Mouse (Mus musculus): ENCODE data around the gene Notch3. TPM values are rescaled to one million over a fixed set of nuclear protein-coding genes. Genes with fewer than 3 reads are reported as not detected.

Notch3 gene
- polyA plus RNA-seq (2012; ENCODE audit: low replicate concordance), result 1.2 and 4.5 TPM in 2 replicates

GRCm38 (mm10) chr17:32166687-32167086, at the start of gene Notch3:
Notch3 (minus strand) TSS chr17:32166852.

GRCm38 (mm10) chr17:32188863-32189636, 22.4 kb upstream of the Notch3 start, which contains the start of gene Ephx3:
Ephx3 (minus strand) TSS chr17:32189549.

Other genes with a start within 250 kb of the Notch3 start
- gene Rrp1b, start 130.8 kb downstream of the Notch3 start, polyA plus RNA-seq (2012; ENCODE audit: low replicate concordance), result 60.2 and 143 TPM in 2 replicates
- 0.08 TPM in 1 of 2 replicates, not detected in the other for gene Hsf2bp, start 130.5 kb downstream of the Notch3 start, polyA plus RNA-seq (2012; ENCODE audit: low replicate concordance)
- not detected in 2 replicates for gene Ephx3, start 22.7 kb upstream of the Notch3 start, polyA plus RNA-seq (2012; ENCODE audit: low replicate concordance)
- gene Brd4, start 117.9 kb upstream of the Notch3 start, polyA plus RNA-seq (2012; ENCODE audit: low replicate concordance), result 216 and 300 TPM in 2 replicates
- gene Akap8, start 154.4 kb upstream of the Notch3 start, polyA plus RNA-seq (2012; ENCODE audit: low replicate concordance), result 397 and 498 TPM in 2 replicates
- 219 and 519 TPM in 2 replicates for gene Akap8l, start 183.8 kb upstream of the Notch3 start, polyA plus RNA-seq (2012; ENCODE audit: low replicate concordance)
- 65.0 and 91.1 TPM in 2 replicates for gene Wiz, start 222.6 kb upstream of the Notch3 start, polyA plus RNA-seq (2012; ENCODE audit: low replicate concordance)
- 143 and 237 TPM in 2 replicates for gene Rasal3, start 236.7 kb upstream of the Notch3 start, polyA plus RNA-seq (2012; ENCODE audit: low replicate concordance)

Data from hematopoietic multipotent progenitor cell, adult 10-12 weeks (in vitro differentiated cells).